Mouse (Mus musculus): ENCODE measurements around the gene Usp35.

The Usp35 gene

GRCm38 (mm10) chr7:97313364-97313995 is 18.3 kb downstream of the Usp35 start:
- DNase-seq: no peak

- DNase-seq: no peak
Observed at GRCm38 (mm10) chr7:97312856-97313255, 19.0 kb downstream of the Usp35 start.

GRCm38 (mm10) chr7:97312196-97312595 is 19.6 kb downstream of the Usp35 start:
- DNase-seq: no peak

GRCm38 (mm10) chr7:97311620-97312019 is 20.2 kb downstream of the Usp35 start:
- no peak for DNase-seq

GRCm38 (mm10) chr7:97310341-97310635 is 21.5 kb downstream of the Usp35 start:
- no peak for DNase-seq

GRCm38 (mm10) chr7:97309461-97310340 is 22.1 kb downstream of the Usp35 start:
- DNase-seq: peak; percentile 3

- DNase-seq: no peak
Observed at GRCm38 (mm10) chr7:97307546-97307945, 24.3 kb downstream of the Usp35 start.

DNA sequence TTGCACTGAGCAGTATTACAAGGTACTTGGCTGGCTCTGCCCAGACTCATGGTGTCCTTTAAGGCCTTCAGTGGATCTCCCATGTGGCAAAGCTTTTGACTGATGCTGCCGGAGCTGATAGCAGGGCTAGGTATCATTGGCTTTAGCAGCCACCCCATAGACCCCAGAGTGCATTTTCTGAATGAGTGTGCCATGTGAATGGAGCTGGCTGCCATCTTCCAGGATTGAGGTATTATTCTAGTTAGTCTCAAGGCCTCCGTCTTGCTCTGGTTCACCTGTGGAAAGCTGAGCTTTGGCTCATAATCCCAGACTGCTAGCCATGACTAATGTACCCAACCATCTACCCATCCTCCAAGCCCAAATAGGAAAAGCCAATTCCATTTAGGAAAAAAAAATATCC is 25.0 kb downstream of the Usp35 start:
- no peak for DNase-seq

DNA sequence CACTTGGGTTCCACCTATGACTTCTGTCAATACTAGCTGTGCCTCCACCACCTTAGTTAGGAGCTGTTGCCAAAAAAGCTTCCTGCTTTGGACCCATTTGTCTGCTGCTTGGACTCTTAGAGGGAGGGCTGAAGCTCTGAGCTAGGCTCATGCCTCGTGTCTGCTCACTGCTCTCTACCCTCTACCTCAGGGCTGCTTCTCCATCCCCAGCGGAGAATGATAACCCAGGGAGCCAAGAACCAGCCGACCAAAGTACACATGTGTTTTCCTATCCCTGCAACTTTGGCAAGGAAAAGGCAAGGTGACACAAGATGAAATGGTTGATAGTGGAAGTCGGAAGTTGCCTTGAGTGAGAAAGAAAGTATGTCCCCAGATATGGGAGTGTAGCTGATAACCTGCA is 26.6 kb downstream of the Usp35 start:
- no peak for DNase-seq

DNA sequence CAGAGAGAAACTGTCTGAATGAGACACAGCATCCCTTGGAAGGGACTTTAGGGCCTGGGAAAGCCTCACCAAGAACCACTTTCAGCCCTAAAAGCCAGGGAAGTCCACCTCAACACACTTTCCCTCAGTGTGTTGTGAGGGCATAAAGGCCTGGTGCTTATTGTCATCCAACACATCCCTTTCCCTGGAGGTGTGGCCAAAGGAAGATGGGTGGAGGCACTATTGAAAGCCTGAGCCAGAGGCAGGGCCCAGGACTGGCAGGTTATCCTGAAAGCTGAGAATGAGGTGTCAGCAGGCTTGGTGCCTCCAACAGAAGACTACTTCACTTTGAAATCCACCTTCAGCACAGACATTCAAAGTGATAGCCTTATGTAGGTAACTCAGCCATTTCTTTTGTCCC is 27.3 kb downstream of the Usp35 start:
- DNase-seq: no peak

- DNase-seq: no peak
Observed at GRCm38 (mm10) chr7:97303614-97304013, 28.2 kb downstream of the Usp35 start.

GRCm38 (mm10) chr7:97302876-97303275 is 28.9 kb downstream of the Usp35 start:
- DNase-seq: no peak

- DNase-seq: no peak
Observed at GRCm38 (mm10) chr7:97302261-97302660, 29.6 kb downstream of the Usp35 start.

DNA sequence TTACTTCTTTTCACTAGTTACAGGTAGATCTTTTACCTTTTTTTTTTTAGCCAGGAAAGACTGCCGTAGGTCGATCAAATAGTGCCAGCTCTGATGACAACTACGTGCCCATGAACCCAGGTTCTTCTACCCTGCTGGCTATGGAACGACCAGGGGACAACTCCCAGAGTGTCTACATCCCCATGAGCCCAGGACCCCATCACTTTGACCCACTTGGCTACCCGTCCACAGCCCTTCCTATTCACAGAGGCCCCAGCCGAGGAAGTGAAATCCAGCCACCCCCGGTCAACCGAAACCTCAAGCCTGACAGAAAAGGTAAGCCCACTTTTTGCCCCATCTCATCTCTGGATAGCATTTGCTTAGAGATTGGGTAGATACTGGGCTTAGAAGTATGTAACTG is 30.5 kb downstream of the Usp35 start:
- DNase-seq: no peak

- no peak for DNase-seq
Observed at GRCm38 (mm10) chr7:97300914-97301313, 30.9 kb downstream of the Usp35 start.

GRCm38 (mm10) chr7:97298943-97299342 is 32.9 kb downstream of the Usp35 start:
- DNase-seq: no peak

DNA sequence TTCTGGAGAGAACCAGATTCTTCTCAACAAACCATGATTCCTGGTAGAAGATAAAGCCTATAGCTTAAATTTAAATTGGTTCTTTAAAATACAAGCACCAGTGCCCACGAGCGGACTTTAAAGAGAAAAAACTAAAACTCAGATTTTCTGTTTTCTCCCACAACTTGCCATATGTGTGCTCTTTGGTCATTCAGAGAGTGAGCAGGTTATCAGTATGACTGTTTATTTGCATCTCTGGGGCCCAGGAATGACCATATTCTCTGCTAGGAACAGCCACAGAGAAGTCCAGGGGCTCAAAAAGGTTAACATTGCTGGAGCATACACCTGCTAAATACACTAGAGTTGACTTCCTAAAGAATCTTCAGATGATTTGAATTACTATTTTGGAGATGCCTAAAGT is 33.5 kb downstream of the Usp35 start:
- DNase-seq: no peak

DNA sequence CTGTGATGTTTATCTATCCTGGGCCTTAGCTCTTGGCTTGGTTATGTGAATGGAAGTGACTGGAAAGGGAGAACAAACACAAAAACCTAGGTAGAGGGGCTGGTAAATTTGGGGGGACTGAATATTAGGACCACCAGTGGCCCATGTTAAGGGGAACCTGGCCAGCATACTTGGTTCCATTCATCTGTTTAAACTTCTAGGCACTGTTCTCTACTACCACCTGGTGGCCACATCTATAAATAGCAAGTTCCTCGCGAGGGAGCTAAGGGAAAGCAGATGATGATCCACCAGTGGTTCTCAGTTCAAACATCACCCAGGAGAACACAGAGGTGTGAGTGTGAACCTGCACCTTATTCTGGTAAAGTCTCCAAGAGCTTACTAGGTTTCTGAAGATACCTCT is 34.4 kb downstream of the Usp35 start:
- peak; percentile 75 for DNase-seq

GRCm38 (mm10) chr7:97296986-97297385 is 34.8 kb downstream of the Usp35 start:
- no peak for DNase-seq

GRCm38 (mm10) chr7:97271068-97271467 is 60.8 kb downstream of the Usp35 start:
- no peak for DNase-seq

- DNase-seq: no peak
Observed at GRCm38 (mm10) chr7:97270367-97270766, 61.5 kb downstream of the Usp35 start.

DNA sequence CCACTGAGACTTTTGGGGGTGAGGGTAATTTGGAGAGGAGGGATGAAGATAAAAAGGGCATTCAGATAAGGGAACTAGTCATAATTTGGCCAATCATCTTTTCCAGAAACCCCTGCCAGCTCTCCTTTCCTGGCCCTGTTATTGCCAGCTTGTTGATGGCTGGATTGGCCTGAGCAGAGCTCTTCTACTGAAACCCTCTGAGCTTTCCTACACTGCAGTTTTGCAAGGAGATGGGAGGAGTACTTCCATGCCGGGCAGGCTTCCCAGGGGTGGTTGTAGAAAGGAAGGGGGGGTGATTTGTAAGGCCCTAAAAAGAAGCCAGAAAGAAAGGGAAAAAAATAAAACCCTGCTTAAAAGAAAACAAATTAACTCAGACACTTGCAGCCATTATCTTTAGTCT is 69.3 kb downstream of the Usp35 start:
- peak; percentile 46 for DNase-seq
